Mouse (Mus musculus) cortical plate, adult 2 months (tissue): ENCODE data around the gene Thada.

Source experiments
- CTCF ChIP-seq: fragments of 200-500 bp; IDR thresholded peaks from 2 replicates; pipeline ENCODE4 v1.5.1; 2011; ENCODE audit warnings: mild to moderate bottlenecking, control low read depth, low read length; ENCODE audit not compliant: insufficient read depth; ENCODE audit errors: extremely low read depth
- POLR2A ChIP-seq: fragments of 200-500 bp; IDR thresholded peaks from 2 replicates; pipeline ENCODE4 v1.6.1; 2011; ENCODE audit warnings: mild to moderate bottlenecking, low read length, control low read depth; ENCODE audit not compliant: insufficient read depth; ENCODE audit errors: extremely low read depth

GRCm38 (mm10) chr17:84217696-84218095, 248.3 kb downstream of the Thada start:
- TF ChIP-seq CTCF (no peak), POLR2A (no peak)
